Mouse (Mus musculus) liver, embryonic 15.5 days (tissue): ENCODE results near the gene Cfap45. TPM values are rescaled to one million over a fixed set of nuclear protein-coding genes. Genes with fewer than 3 reads are reported as not detected.
A peak's percentile ranks its signal among the peaks of the same experiment; 100 is the strongest.

ENCODE experiments used
- ATAC-seq: fragments of 200-750 bp; cut with Nextera tagmentation; 2 replicates; pipeline ENCODE4 v1.8.0; 2017; ENCODE audit warnings: moderate number of reproducible peaks, mild to moderate bottlenecking, moderate library complexity; ENCODE audit not compliant: insufficient read depth
- H3K27ac ChIP-seq: fragments of 300-500 bp; sonication (generic); replicated peaks from 2 replicates; pipeline ENCODE4 v1.5.1; 2015; ENCODE audit warnings: mild to moderate bottlenecking, inconsistent platforms
- H3K27me3 ChIP-seq: fragments of 300-500 bp; sonication (generic); 2 replicates; pipeline ENCODE4 v1.6.1; 2015; ENCODE audit warnings: mild to moderate bottlenecking, inconsistent platforms
- H3K36me3 ChIP-seq: fragments of 300-500 bp; sonication (generic); replicated peaks from 2 replicates; pipeline ENCODE4 v1.6.1; 2015; ENCODE audit warnings: moderate library complexity, mild to moderate bottlenecking, inconsistent platforms
- H3K4me1 ChIP-seq: fragments of 300-500 bp; sonication (generic); replicated peaks from 2 replicates; pipeline ENCODE4 v1.6.1; 2015; ENCODE audit warnings: inconsistent platforms
- H3K4me2 ChIP-seq: fragments of 300-500 bp; sonication (generic); 2 replicates; pipeline ENCODE4 v1.6.1; 2015; ENCODE audit warnings: moderate library complexity, mild to moderate bottlenecking, inconsistent platforms
- H3K4me3 ChIP-seq: fragments of 300-500 bp; sonication (generic); replicated peaks from 2 replicates; pipeline ENCODE4 v1.5.1; 2015; ENCODE audit warnings: mild to moderate bottlenecking, inconsistent platforms
- H3K9ac ChIP-seq: fragments of 300-500 bp; sonication (generic); 2 replicates; pipeline ENCODE4 v1.6.1; 2015; ENCODE audit warnings: moderate library complexity, mild to moderate bottlenecking, inconsistent platforms
- H3K9me3 ChIP-seq: fragments of 300-500 bp; sonication (generic); replicated peaks from 2 replicates; pipeline ENCODE4 v1.6.1; 2016; ENCODE audit warnings: inconsistent platforms
- WGBS: fragments of 180-500 bp; shearing (Covaris S2); methylation state at CpG from one replicate; pipeline ENCODE4 v1.1.7; 2015; ENCODE audit warnings: mixed read lengths; ENCODE audit not compliant: insufficient replicate concordance; 5-methylcytosine and 5-hydroxymethylcytosine counted together
- polyA plus RNA-seq: library from polyadenylated mRNA; unstranded; fragments of >200 nt; fragmentation: Nextera tagmentation; extraction: Ambion mirVana; gene quantifications from 2 replicates; pipeline ENCODE4 v1.2.1, GENCODE M21; 2015

The Cfap45 gene
- polyA plus RNA-seq, 1 experiment from 2014 or later = 0.29 TPM

DNA sequence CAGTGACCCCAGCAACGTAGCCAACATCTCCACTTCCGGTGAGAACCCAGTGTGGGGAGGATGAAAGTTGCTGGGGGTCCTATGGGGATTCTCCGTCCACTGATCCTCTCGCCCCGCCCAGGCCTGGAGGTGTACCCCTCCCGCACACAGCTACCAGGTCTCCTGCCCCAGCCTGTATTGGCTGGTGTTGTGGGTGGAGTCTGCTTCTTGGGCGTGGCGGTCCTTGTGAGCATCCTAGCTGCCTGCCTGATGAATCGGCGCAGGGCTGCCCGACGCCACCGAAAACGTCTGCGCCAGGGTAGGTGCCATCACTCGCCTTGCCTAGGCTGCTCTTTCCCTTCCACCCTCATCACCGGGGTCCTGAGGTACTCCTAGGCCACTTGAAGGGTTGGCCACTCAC lies 24.6 kb upstream of the Cfap45 start:
- Histone ChIP-seq H3K36me3 (no peaks in the 10 kb centered on the region), H3K9ac (no peak overlapping the region), H3K9me3 (no peaks in the 10 kb centered on the region), H3K4me1 (peaks cover 11% of the 10 kb centered on the region), H3K27me3 (peaks cover 33% of the 10 kb centered on the region), H3K4me2 (no peak overlapping the region), H3K27ac (no peak overlapping the region), H3K4me3 (no peak overlapping the region)
- ATAC-seq = no peak
- WGBS = 64% methylated on average over 17 of the region's 17 CpGs

DNA sequence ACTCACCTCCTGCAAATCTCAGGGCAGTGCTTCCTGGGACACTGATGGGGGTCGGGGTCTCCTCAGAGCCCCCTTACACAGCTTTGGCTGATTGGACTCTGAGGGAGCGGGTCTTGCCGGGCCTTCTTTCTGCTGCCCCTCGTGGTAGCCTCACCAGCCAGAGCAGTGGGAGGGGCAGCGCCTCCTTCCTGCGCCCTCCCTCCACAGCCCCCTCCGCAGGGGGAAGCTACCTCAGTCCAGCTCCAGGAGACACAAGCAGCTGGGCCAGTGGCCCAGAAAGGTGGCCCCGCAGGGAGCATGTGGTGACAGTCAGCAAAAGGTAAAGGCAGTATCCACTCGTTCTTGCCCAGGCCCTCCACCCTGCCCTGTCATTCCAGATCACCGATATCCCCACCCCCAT lies 23.2 kb upstream of the Cfap45 start:
- Histone ChIP-seq H3K4me3 (no peak overlapping the region), H3K36me3 (no peaks in the 10 kb centered on the region), H3K9ac (no peak overlapping the region), H3K4me1 (peaks cover 23% of the 10 kb centered on the region), H3K9me3 (no peaks in the 10 kb centered on the region), H3K4me2 (no peak overlapping the region), H3K27ac (no peak overlapping the region), H3K27me3 (peaks cover 42% of the 10 kb centered on the region)
- no peak for ATAC-seq
- WGBS = 32% methylated on average over 10 of the region's 10 CpGs

DNA sequence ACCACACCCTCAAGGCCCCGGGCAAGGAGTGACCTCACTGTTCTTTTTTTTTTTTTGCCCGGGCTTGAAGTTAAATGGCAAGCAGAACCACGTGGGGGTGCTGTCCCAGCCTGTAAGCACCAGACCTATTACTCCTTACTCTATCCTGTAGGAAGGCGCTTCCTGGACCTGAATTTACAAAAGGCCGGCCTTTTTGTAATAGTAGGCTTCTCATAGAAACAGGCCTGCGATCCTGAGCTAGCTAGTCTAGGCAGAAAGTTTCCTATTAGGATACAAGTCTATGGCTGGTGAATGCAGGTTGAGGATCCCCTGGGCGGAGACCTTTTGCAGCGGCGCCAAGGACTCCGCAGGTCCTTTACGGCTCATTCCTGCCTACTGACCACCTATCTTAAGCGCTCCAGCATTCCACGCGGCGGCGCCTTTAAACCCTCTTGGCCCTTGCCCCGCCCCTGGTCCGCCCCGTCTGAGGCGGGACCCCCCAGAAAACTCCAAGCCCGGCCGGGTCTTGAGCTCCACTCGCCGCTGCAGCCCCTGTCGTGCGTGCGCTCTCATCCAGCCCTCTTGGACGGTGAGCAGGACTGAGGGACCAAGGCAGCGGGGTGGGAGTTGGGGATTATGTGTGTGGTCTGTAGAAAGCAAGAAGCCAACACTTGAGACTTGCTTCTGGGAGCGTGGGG lies 20.7 kb upstream of the Cfap45 start, which contains the start of gene Tagln2:
Tagln2 (plus strand) TSS at position 283 of the 677 bp plus-strand sequence.
- Histone ChIP-seq H3K9ac (peak within 1 kb of the TSS; percentile 54; the same call in 1 of the 2 replicates), H3K27me3 (peaks cover 42% of the 10 kb centered on the region), H3K4me3 (peak within 1 kb of the TSS; percentile 63), H3K36me3 (peaks cover 3% of the 10 kb centered on the region; the same call in 1 of the 2 replicates), H3K4me2 (peak within 1 kb of the TSS; percentile 65), H3K4me1 (peaks cover 37% of the 10 kb centered on the region), H3K27ac (peak within 1 kb of the TSS; percentile 72), H3K9me3 (no peaks in the 10 kb centered on the region)
- peak; percentile 54 for ATAC-seq
- WGBS = 1% methylated on average over 30 of the region's 30 CpGs

DNA sequence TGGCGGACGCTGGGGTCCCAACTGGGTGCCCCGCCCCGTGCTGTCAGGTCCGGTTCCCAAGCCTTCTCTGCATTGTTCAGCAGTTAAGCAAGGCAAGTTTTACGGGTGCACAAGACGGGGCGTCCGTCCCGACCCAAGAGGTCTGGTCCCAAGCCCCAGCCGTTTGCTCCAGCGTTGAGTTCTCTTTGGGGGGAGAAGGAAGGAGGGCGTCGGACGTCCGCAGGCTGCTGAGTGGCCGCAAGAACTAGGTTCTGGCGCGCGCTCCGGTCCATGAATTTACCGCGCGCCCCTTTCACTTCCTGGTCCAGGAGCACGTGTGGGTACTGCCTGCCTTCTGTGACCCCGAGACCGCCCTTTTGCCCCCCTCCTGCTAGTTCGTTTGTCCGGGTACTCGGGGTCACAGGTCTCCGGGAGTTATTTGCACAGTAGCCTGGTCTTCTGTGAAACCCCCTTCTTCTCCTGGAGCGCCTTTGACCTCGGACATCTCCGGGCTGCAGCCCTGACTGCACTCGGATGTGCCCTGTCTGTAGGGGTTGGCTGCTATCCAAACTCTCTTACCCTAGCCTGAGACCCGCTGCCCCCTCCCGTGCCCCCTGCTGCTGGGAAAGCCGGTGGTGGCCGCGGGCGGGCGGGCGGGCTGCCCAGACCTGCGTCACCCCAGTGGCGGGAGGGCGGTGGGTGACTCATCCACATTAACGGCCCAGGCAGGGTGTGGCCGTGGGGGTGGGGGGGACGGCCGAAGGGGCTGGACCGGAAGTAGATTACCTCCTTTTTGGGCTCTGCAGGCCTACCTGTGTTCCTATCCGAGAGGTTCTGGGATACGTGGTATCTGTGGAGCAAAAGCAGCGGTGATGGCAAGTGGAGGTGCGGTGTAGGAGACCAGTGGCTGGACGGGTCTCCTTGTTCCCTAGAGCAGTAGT lies 19.9 kb upstream of the Cfap45 start:
- H3K4me3 ChIP-seq = peak overlapping the region; percentile 63
- peaks cover 42% of the 10 kb centered on the region for H3K27me3 ChIP-seq
- WGBS = under 1% methylated on average over 56 of the region's 56 CpGs
- peak; percentile 60 for ATAC-seq
- H3K4me2 ChIP-seq = peak overlapping the region; percentile 65
- peaks cover 37% of the 10 kb centered on the region for H3K4me1 ChIP-seq
- peaks cover 11% of the 10 kb centered on the region for H3K36me3 ChIP-seq
- H3K9me3 ChIP-seq = no peaks in the 10 kb centered on the region
- peak overlapping the region; percentile 72 for H3K27ac ChIP-seq
- H3K9ac ChIP-seq = peak overlapping the region; percentile 54; the same call in 1 of the 2 replicates

DNA sequence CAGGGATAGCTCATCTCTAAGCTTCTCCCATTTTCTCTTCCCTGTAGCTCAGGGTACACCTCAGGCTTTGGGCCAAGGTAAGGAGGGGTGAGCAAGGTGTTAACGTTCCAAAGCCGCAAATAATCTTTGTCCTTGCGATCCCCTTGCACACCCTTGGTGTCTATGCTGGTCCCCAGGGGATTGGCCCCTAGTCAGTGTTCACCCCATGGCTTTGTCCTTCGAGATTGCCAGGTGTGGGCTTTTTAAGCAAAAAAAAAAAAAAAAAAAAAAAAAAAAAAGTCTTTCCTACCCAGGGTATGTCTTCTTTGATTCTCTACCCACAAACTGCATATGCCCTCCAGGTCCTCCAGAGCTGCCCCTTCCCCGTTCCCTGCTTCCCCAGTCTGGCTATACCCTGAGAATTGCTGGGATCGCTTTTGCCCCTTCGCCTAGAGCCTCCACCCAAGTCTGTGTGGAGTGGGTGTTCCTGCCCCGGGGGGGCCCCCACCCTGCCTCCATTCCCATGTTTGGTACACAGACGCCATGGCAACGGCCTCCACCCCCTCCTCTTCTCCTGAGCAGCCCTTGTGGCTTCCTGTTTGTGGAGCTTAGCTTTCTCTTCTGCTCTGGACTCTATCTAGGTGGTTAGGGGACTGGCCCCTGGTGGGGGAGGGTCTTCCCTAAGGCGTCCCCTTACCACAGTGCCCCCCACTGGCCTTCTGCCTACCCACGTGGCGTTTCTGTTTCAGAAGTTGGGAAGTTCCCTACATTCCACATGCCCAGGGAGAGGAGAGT lies 19.0 kb upstream of the Cfap45 start:
- H3K27ac ChIP-seq = peak overlapping the region; percentile 72
- 0 out of 2 replicates have a peak, but pooled peaks have one; percentile 10 for ATAC-seq
- 3% methylated on average over 13 of the region's 13 CpGs for WGBS
- H3K4me1 ChIP-seq = peaks cover 37% of the 10 kb centered on the region
- H3K27me3 ChIP-seq = peaks cover 42% of the 10 kb centered on the region
- H3K9me3 ChIP-seq = no peaks in the 10 kb centered on the region
- H3K9ac ChIP-seq = peak overlapping the region; percentile 54; the same call in 1 of the 2 replicates
- H3K4me2 ChIP-seq = peak overlapping the region; percentile 65
- peaks cover 19% of the 10 kb centered on the region for H3K36me3 ChIP-seq
- H3K4me3 ChIP-seq = peak overlapping the region; percentile 63

DNA sequence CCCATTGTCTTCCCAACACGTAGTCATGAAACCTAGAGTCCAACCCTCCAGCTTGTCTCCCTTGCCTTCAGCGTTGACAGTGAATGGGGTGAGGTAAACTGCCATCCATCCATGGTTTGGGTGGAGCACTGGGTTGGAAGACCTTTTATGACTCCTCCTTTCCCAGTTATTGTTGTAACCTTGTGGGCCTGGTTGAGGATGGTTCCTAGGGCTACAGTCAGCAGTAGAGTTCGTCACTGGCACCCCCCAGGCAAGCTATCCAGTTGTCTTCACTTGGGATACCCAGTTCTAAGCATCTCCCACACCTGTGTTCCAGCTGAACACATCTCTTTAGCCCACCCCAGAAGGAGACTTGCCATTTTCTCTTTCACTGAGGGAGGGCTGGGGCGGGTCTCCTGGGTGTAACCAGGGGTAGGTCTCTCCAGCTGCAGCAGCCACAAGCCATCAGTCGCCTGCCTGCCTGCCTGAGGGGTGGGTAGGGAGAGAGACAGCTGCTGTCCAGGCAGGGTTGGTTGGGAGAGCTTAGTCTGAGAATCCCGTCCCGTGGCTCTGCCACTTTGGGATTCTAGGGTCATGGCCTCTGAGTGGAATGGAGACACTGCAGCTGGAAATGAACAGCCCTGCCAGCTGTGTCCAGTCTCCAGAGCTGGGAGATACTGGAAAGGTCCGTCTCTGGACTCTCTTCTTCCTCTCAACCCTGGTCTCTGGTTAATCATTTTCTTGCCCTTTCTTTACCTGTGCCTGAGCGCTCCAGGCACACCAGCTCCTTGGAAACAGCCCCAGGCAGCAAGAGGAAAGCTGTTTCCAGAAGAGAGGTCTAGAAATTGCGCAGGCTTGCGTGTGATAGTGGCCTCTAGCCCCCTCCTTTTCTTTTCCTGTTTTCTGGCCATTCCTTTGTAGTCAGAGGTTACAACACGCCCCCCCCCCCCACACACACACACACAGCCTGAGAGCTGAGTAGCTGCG lies 18.2 kb upstream of the Cfap45 start:
- Histone ChIP-seq H3K4me2 (peak overlapping the region; percentile 65), H3K9me3 (no peaks in the 10 kb centered on the region), H3K36me3 (peaks cover 28% of the 10 kb centered on the region), H3K27ac (peak overlapping the region; percentile 72), H3K4me3 (peak overlapping the region; percentile 63), H3K27me3 (peaks cover 34% of the 10 kb centered on the region), H3K4me1 (peaks cover 42% of the 10 kb centered on the region), H3K9ac (no peak overlapping the region)
- ATAC-seq = no peak
- 17% methylated on average over 12 of the region's 13 CpGs for WGBS

DNA sequence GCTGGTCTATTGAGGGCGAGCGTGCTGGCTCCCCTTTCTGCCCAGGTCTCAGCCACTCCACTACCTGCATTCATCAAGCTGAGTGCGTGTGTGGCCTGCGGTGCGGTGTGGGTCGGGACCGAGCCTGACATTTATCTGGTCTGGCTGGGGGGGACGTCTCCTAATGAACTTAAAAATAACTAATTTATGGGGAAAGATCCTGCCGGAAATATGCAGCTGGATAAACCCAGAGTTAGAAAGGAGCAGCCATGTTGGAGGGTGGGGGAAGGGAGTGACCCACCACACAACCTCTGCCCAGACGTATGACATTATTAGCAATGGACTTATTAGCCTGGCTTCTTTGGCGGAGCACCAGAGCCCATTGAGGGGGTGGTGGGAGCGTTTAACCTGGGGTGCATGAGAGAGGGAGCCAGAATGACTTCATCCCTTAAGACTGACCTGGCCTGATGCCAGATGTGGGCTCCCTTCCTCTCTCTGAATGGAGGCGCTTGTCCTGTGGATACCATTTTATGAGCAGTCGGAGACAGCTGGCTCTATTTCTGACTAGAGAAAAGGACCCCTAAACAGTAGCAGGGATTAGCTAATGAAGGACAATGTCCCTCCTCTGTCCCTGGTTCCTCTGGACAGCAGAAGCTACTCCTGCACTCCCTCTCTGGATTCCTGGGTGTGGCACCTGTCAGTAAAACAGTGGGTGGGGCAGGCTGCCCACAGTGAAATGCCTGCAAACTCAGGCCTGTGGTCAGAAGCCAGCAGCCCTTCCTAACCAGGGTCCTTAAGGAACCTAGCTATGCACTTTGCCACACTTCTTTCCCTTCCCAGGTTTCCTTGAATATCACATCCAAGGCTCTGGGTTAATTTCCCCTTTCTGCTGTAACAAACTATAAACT lies 17.2 kb upstream of the Cfap45 start:
- H3K27ac ChIP-seq = peak overlapping the region; percentile 72
- H3K9ac ChIP-seq = no peak overlapping the region
- H3K9me3 ChIP-seq = no peaks in the 10 kb centered on the region
- peaks cover 36% of the 10 kb centered on the region for H3K36me3 ChIP-seq
- WGBS = 30% methylated on average over 14 of the region's 14 CpGs
- H3K27me3 ChIP-seq = peaks cover 29% of the 10 kb centered on the region
- no peak for ATAC-seq
- H3K4me3 ChIP-seq = peak overlapping the region; percentile 63
- H3K4me1 ChIP-seq = peaks cover 51% of the 10 kb centered on the region
- peak overlapping the region; percentile 65 for H3K4me2 ChIP-seq

DNA sequence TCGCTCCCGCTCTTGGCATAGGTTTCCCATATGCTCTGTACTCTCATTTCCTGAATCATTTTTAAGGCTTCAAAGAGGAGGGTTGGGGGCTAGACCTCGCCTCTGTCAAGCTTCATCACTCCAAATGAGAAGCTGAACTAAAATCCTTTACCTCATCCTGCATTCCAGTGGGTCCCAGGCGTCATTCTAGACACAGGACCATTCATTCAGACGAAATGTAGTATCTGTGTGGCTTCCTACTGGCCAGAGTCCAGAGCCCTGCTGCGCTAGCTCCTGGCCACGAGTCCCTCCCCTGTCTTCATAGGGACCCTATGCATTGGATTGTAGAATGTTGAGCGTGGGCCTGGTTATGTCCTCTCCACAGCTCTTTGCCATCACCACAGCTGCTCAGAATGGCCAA lies 15.8 kb upstream of the Cfap45 start:
- Histone ChIP-seq H3K27ac (no peak overlapping the region), H3K27me3 (peaks cover 22% of the 10 kb centered on the region), H3K4me2 (no peak overlapping the region), H3K4me3 (no peak overlapping the region), H3K9me3 (no peaks in the 10 kb centered on the region), H3K4me1 (peaks cover 50% of the 10 kb centered on the region), H3K36me3 (peaks cover 36% of the 10 kb centered on the region), H3K9ac (no peak overlapping the region)
- no peak for ATAC-seq
- WGBS = 68% methylated on average over 8 of the region's 8 CpGs

DNA sequence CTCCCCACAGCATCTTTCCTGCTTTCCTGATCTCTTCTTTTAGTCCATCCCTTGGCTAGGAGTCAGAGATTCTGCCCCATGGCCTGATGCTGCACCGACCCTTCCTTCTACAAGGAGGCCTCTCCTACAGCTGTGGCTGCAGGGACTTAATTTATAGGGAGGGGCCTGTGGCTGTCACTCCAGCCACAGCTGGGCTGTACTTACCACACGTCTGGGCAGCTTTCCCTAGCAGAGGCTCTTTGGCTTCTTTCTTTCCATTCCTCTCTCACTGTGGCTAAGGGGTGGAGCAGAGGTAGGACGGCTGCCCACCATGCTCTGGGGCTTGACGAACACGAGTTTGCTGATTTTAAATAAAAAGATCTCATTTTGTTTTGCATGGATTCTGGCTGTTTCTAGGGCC lies 13.6 kb upstream of the Cfap45 start:
- Histone ChIP-seq H3K9ac (no peak overlapping the region), H3K4me3 (no peak overlapping the region), H3K27ac (no peak overlapping the region), H3K4me2 (no peak overlapping the region), H3K36me3 (peaks cover 36% of the 10 kb centered on the region), H3K9me3 (no peaks in the 10 kb centered on the region), H3K4me1 (peaks cover 51% of the 10 kb centered on the region), H3K27me3 (0 out of 2 replicates have a peak, but pooled peaks cover under 1% of the 10 kb centered on the region)
- 45% methylated on average over 5 of the region's 5 CpGs for WGBS
- no peak for ATAC-seq
